Mouse (Mus musculus) central nervous system, embryonic 18 days (tissue): Measurements from ENCODE around the gene Lpcat2. TPM values are rescaled to one million over a fixed set of nuclear protein-coding genes. Genes with fewer than 3 reads are reported as not detected.

Experiments used
- polyA plus RNA-seq: library from polyadenylated mRNA; depleted of rRNA; stranded (reverse); fragments of >200 nt; gene quantifications from 2 replicates; pipeline ENCODE4 v1.2.3, GENCODE M21; 2012; rRNA removed

The Lpcat2 gene
- polyA plus RNA-seq = 9.7 and 12.2 TPM in 2 replicates

GRCm38 (mm10) chr8:92855171-92855894 lies at the start of gene Lpcat2:
TSS of gene Lpcat2 (plus strand) at chr8:92855339.

GRCm38 (mm10) chr8:92827243-92828034 lies 27.7 kb upstream of the Lpcat2 start, which contains the start of gene Mmp2:
TSS of gene Mmp2 (plus strand) at chr8:92827291.

GRCm38 (mm10) chr8:92901107-92901506 lies 46.0 kb downstream of the Lpcat2 start, which contains the start of gene Capns2:
TSS of gene Capns2 (plus strand) at chr8:92901407.

GRCm38 (mm10) chr8:92959779-92960178 lies 104.6 kb downstream of the Lpcat2 start, which contains the start of gene Slc6a2:
TSS of gene Slc6a2 (plus strand) at chr8:92960079.

Other genes starting within 250 kb of the Lpcat2 start
- 1.5 and 1.7 TPM in 2 replicates for gene Irx6, start 181.1 kb upstream of the Lpcat2 start, polyA plus RNA-seq
- gene Mmp2, start 28.0 kb upstream of the Lpcat2 start, polyA plus RNA-seq = 13.1 and 25.8 TPM in 2 replicates
- gene Capns2, start 46.1 kb downstream of the Lpcat2 start, polyA plus RNA-seq = 1.4 and 1.6 TPM in 2 replicates
- gene Slc6a2, start 104.7 kb downstream of the Lpcat2 start, polyA plus RNA-seq = 1.5 and 1.9 TPM in 2 replicates
- gene Ces1a, start 192.9 kb downstream of the Lpcat2 start, polyA plus RNA-seq = not detected in 2 replicates
- gene Ces1b, start 224.7 kb downstream of the Lpcat2 start, polyA plus RNA-seq = not detected in 2 replicates